Mouse (Mus musculus) thymus, adult 2 months (tissue): ENCODE measurements around the gene Stkld1. TPM values are rescaled to one million over a fixed set of nuclear protein-coding genes. Genes with fewer than 3 reads are reported as not detected.

Experiments
- DNase-seq: peaks from one replicate; pipeline ENCODE4 v3.0.0; 2021
- H3K27ac ChIP-seq: fragments of 200-500 bp; 2 replicates; pipeline ENCODE4 v1.5.1; 2012; ENCODE audit warnings: low read length, control low read depth; ENCODE audit not compliant: control insufficient read depth, insufficient read depth
- H3K27me3 ChIP-seq: fragments of 200-500 bp; 2 replicates; pipeline ENCODE4 v1.6.1; 2012; ENCODE audit warnings: mild to moderate bottlenecking, low read length, moderate library complexity, mixed read lengths; ENCODE audit not compliant: control insufficient read depth, insufficient read depth
- H3K36me3 ChIP-seq: fragments of 200-500 bp; 2 replicates; pipeline ENCODE4 v1.6.1; 2012; ENCODE audit warnings: mild to moderate bottlenecking, low read length, moderate library complexity; ENCODE audit not compliant: control insufficient read depth, insufficient read depth
- H3K4me1 ChIP-seq: fragments of 200-500 bp; replicated peaks from 2 replicates; pipeline ENCODE4 v1.6.1; 2012; ENCODE audit warnings: low read length; ENCODE audit not compliant: control insufficient read depth, insufficient read depth
- H3K4me3 ChIP-seq: fragments of 200-500 bp; 2 replicates; pipeline ENCODE4 v1.5.1; 2012; ENCODE audit warnings: mild to moderate bottlenecking, low read length, control low read depth, moderate library complexity; ENCODE audit not compliant: control insufficient read depth, insufficient read depth
- CTCF ChIP-seq: fragments of 200-500 bp; IDR thresholded peaks from 2 replicates; pipeline ENCODE4 v1.5.1; 2012; ENCODE audit warnings: mild to moderate bottlenecking, control low read depth, low read length, moderate library complexity, borderline replicate concordance; ENCODE audit not compliant: control insufficient read depth, poor library complexity, insufficient read depth; ENCODE audit errors: extremely low read depth
- POLR2A ChIP-seq: fragments of 200-500 bp; IDR thresholded peaks from 2 replicates; pipeline ENCODE4 v1.6.1; 2012; ENCODE audit warnings: mild to moderate bottlenecking, low read length, control low read depth, moderate library complexity; ENCODE audit not compliant: control insufficient read depth, poor library complexity, insufficient read depth; ENCODE audit errors: extremely low read depth
- WGBS: fragments of 180-500 bp; shearing (Covaris S2); methylation state at CpG from one replicate; pipeline ENCODE4 v1.1.7; 2018; 5-methylcytosine and 5-hydroxymethylcytosine counted together
- polyA plus RNA-seq: library from polyadenylated mRNA; depleted of rRNA; stranded (reverse); fragments of >200 nt; gene quantifications from 2 replicates; pipeline ENCODE4 v1.2.3, GENCODE M21; 2012

Stkld1 gene
- polyA plus RNA-seq, 1 experiment = 0.75 TPM

DNA sequence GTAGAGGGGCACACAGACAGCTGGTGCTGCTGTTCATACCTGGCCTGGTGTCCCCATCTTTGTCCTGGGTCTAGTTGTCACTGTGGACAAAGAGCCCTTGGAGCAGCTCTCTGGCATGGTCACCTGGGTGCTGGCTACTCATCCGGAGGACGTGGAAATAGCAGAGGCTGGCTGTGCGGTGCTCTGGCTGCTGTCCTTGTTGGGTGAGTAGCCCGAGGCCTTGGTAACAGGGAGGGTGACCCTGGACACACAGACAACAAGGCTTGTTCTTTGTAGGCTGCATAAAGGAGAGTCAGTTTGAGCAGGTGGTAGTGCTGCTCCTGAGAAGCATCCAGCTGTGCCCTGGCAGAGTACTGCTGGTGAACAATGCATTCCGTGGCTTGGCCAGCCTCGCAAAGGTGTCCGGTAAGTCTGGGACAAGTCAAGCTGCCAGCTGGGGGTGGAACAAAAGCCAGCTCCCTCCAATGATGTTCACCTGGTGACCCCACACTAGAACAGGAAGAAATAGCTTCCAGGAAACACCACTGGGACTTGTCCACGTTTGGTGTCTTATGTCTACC, 17.6 kb downstream of the Stkld1 start:
- DNase-seq = no peak
- Histone ChIP-seq H3K4me1 (peaks cover 2% of the 10 kb centered on the region; the same call in 1 of the 2 replicates), H3K36me3 (peaks cover 35% of the 10 kb centered on the region), H3K27ac (no peak overlapping the region), H3K27me3 (no peaks in the 10 kb centered on the region), H3K4me3 (no peak overlapping the region)
- WGBS = 95% methylated on average over 8 of the region's 8 CpGs
- no peak for TF ChIP-seq POLR2A
- no peak for TF ChIP-seq CTCF

DNA sequence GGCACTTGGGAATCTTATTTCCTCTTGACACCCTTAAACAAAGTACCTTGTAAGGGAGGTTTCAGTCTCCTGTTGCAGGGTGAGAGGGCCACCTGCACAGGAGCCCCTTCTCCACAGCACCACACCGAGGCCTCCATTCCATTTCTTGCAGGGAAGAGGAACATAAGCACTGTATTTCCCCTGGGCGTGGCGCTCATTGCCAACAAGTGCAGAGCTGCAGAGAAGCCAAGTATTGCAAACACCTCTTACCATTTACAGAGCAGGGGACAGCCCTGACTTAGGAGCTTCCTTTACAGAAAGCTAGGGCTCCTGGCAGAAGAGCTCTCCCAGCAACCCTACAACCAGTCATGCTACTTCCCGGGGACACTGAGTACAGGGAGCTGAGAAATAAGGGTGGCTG, 18.3 kb downstream of the Stkld1 start:
- H3K4me1 ChIP-seq = peaks cover 2% of the 10 kb centered on the region; the same call in 1 of the 2 replicates
- H3K27me3 ChIP-seq = no peaks in the 10 kb centered on the region
- no peak for DNase-seq
- H3K36me3 ChIP-seq = peaks cover 43% of the 10 kb centered on the region
- no peak for TF ChIP-seq POLR2A
- no peak for TF ChIP-seq CTCF
- no peak overlapping the region for H3K27ac ChIP-seq
- H3K4me3 ChIP-seq = no peak overlapping the region
- WGBS = 95% methylated on average over 4 of the region's 4 CpGs

GRCm38 (mm10) chr2:26952866-26953265, 19.0 kb downstream of the Stkld1 start:
- Histone ChIP-seq H3K27ac (no peak overlapping the region), H3K27me3 (no peaks in the 10 kb centered on the region), H3K36me3 (peaks cover 49% of the 10 kb centered on the region), H3K4me1 (peaks cover 2% of the 10 kb centered on the region; the same call in 1 of the 2 replicates), H3K4me3 (no peak overlapping the region)
- DNase-seq = no peak
- no peak for TF ChIP-seq POLR2A
- TF ChIP-seq CTCF = no peak
- 97% methylated on average over 8 of the region's 8 CpGs for WGBS

- H3K36me3 ChIP-seq = peaks cover 66% of the 10 kb centered on the region
- peaks cover 2% of the 10 kb centered on the region; the same call in 1 of the 2 replicates for H3K4me1 ChIP-seq
- TF ChIP-seq POLR2A (no peak), CTCF (no peak)
- no peak overlapping the region for H3K4me3 ChIP-seq
- peak overlapping the region; percentile 45; the same call in 1 of the 2 replicates for H3K27ac ChIP-seq
- WGBS = 94% methylated on average over 2 of the region's 2 CpGs
- no peak for DNase-seq
- H3K27me3 ChIP-seq = no peaks in the 10 kb centered on the region
Observed at GRCm38 (mm10) chr2:26954735-26955395, 21.0 kb downstream of the Stkld1 start.

- Histone ChIP-seq H3K27ac (no peak overlapping the region), H3K4me1 (peaks cover 2% of the 10 kb centered on the region; the same call in 1 of the 2 replicates), H3K4me3 (no peak overlapping the region), H3K36me3 (peaks cover 78% of the 10 kb centered on the region), H3K27me3 (no peaks in the 10 kb centered on the region)
- TF ChIP-seq POLR2A (no peak), CTCF (no peak)
- WGBS = 95% methylated on average over 12 of the region's 12 CpGs
- no peak for DNase-seq
Observed at GRCm38 (mm10) chr2:26956811-26957487, 23.1 kb downstream of the Stkld1 start.

DNA sequence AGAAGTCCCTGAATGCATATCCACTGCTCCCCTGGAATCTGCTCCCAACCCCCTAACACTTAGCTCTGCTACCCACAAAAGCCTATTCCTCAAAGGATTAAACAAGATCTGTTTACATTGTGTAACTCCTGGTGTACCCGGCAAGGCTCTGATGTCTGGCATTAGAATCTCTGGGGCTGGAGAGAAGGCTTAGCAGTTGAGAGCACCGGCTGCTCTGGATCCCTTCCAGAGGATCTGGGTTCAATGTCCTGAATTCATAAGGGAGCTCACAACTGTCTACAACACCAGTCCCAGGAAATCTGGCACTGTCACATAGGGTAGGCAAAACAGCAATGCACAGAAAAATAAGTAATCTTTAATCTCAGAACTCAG, 23.6 kb downstream of the Stkld1 start:
- H3K27ac ChIP-seq = no peak overlapping the region
- no peak for DNase-seq
- H3K4me3 ChIP-seq = no peak overlapping the region
- TF ChIP-seq POLR2A = no peak
- TF ChIP-seq CTCF = no peak
- H3K36me3 ChIP-seq = peaks cover 78% of the 10 kb centered on the region
- WGBS = 97% methylated on average over 2 of the region's 2 CpGs
- no peaks in the 10 kb centered on the region for H3K27me3 ChIP-seq
- peaks cover 5% of the 10 kb centered on the region; the same call in 1 of the 2 replicates for H3K4me1 ChIP-seq

- Histone ChIP-seq H3K27me3 (no peaks in the 10 kb centered on the region), H3K4me3 (no peak overlapping the region), H3K4me1 (peaks cover 14% of the 10 kb centered on the region), H3K36me3 (peaks cover 49% of the 10 kb centered on the region), H3K27ac (no peak overlapping the region)
- no peak for TF ChIP-seq POLR2A
- no peak for TF ChIP-seq CTCF
- peak; percentile 28 for DNase-seq
- WGBS = 83% methylated on average over 4 of the region's 4 CpGs
Observed at GRCm38 (mm10) chr2:26960756-26961155, 26.9 kb downstream of the Stkld1 start.
